Mouse (Mus musculus): ENCODE data around the gene Specc1. TPM values are rescaled to one million over a fixed set of nuclear protein-coding genes. Genes with fewer than 3 reads are reported as not detected.

Gene Specc1
- polyA plus RNA-seq, 1 experiment from 2014 or later: 10.0 TPM

- no peak overlapping the region for H3K9ac ChIP-seq (replicated peaks; ENCODE audit: low read depth, low read length)
- no peak overlapping the region for H3K4me3 ChIP-seq (ENCODE audit: low read depth, low read length)
- ATAC-seq (ENCODE audit: insufficient number of reproducible peaks, insufficient read depth, low FRiP score, low read depth): no peak
- H3K27me3 ChIP-seq (ENCODE audit: control insufficient read depth, insufficient read depth, low read length): no peaks in the 10 kb centered on the region
- 92% methylated on average over 5 of the region's 5 CpGs for WGBS
- H3K27ac ChIP-seq (ENCODE audit: low read length): no peak overlapping the region
- no peak overlapping the region for H3K4me2 ChIP-seq (replicated peaks; ENCODE audit: low read depth, low read length)
- no peaks in the 10 kb centered on the region for H3K9me3 ChIP-seq (ENCODE audit: control insufficient read depth, low read depth, low read length)
- no peaks in the 10 kb centered on the region for H3K36me3 ChIP-seq (ENCODE audit: control insufficient read depth, insufficient read depth, low read length)
- H3K4me1 ChIP-seq (ENCODE audit: control insufficient read depth, insufficient read depth, low read length): no peaks in the 10 kb centered on the region
Observed at GRCm38 (mm10) chr11:62075551-62075950, 119.0 kb downstream of the Specc1 start.

DNA sequence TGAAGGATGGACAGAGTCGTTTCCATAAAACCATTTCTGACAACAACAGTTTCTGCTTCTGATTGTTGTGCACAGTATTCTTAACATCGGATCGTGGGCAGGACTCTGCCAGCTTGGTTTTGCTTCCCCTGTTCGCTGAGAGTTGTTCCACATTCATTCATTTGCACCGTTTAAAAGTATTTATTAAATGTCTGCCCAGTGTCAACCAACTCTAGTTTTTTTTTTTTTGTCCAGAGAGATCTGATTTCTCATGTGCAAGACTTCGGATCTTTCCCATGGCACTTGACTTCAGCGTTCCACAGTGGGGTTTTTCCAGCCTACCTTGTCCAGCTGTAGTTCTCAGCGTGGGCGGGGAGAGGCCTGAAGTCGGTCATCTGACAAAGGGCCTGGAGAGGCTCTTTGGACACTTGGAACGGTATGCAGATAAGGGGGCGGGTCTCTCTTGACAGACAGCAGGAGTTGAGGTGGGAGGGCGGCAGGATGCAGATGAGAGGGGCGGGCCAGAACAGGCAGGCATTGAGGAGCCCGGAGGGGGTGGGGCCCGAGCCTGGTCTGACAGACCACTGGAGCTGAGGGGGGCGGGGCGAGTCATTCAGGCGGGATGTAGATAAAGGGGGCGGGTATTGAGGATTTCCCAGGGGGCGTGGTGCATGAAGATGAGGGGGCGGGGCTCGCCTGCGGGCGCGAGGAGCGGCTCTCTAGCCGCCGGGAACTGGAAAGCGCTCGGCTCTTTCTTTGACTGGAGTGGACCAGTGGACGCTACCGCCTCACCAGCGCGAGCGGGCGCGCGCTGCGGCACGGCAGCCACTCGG, 120.0 kb downstream of the Specc1 start:
- Histone ChIP-seq H3K4me1 (ENCODE audit: control insufficient read depth, insufficient read depth, low read length) (no peaks in the 10 kb centered on the region), H3K4me3 (ENCODE audit: low read depth, low read length) (peak overlapping the region; percentile 52), H3K27ac (ENCODE audit: low read length) (peak overlapping the region; percentile 88), H3K27me3 (ENCODE audit: control insufficient read depth, insufficient read depth, low read length) (no peaks in the 10 kb centered on the region), H3K4me2 (replicated peaks; ENCODE audit: low read depth, low read length) (peak overlapping the region; percentile 87), H3K36me3 (ENCODE audit: control insufficient read depth, insufficient read depth, low read length) (no peaks in the 10 kb centered on the region), H3K9ac (replicated peaks; ENCODE audit: low read depth, low read length) (peak overlapping the region; percentile 73), H3K9me3 (ENCODE audit: control insufficient read depth, low read depth, low read length) (no peaks in the 10 kb centered on the region)
- peak; percentile 99 for ATAC-seq (ENCODE audit: insufficient number of reproducible peaks, insufficient read depth, low FRiP score, low read depth)
- 3% methylated on average over 42 of the region's 42 CpGs for WGBS

- under 1% methylated on average over 51 of the region's 51 CpGs for WGBS
- Histone ChIP-seq H3K4me2 (replicated peaks; ENCODE audit: low read depth, low read length) (peak overlapping the region; percentile 87), H3K36me3 (ENCODE audit: control insufficient read depth, insufficient read depth, low read length) (no peaks in the 10 kb centered on the region), H3K9ac (replicated peaks; ENCODE audit: low read depth, low read length) (peak overlapping the region; percentile 73), H3K27me3 (ENCODE audit: control insufficient read depth, insufficient read depth, low read length) (no peaks in the 10 kb centered on the region), H3K27ac (ENCODE audit: low read length) (peak overlapping the region; percentile 88), H3K9me3 (ENCODE audit: control insufficient read depth, low read depth, low read length) (no peaks in the 10 kb centered on the region), H3K4me1 (ENCODE audit: control insufficient read depth, insufficient read depth, low read length) (no peaks in the 10 kb centered on the region), H3K4me3 (ENCODE audit: low read depth, low read length) (peak overlapping the region; percentile 52)
- peak; percentile 68; the same call in 1 of the 2 replicates for ATAC-seq (ENCODE audit: insufficient number of reproducible peaks, insufficient read depth, low FRiP score, low read depth)
Observed at GRCm38 (mm10) chr11:62077157-62077865, 120.7 kb downstream of the Specc1 start.

GRCm38 (mm10) chr11:62078371-62078770, 121.8 kb downstream of the Specc1 start:
- H3K27me3 ChIP-seq (ENCODE audit: control insufficient read depth, insufficient read depth, low read length): no peaks in the 10 kb centered on the region
- no peaks in the 10 kb centered on the region for H3K36me3 ChIP-seq (ENCODE audit: control insufficient read depth, insufficient read depth, low read length)
- H3K4me3 ChIP-seq (ENCODE audit: low read depth, low read length): no peak overlapping the region
- 89% methylated on average over 10 of the region's 10 CpGs for WGBS
- H3K9ac ChIP-seq (replicated peaks; ENCODE audit: low read depth, low read length): no peak overlapping the region
- peak overlapping the region; percentile 87; the same call in 1 of the 2 replicates for H3K4me2 ChIP-seq (replicated peaks; ENCODE audit: low read depth, low read length)
- H3K9me3 ChIP-seq (ENCODE audit: control insufficient read depth, low read depth, low read length): no peaks in the 10 kb centered on the region
- no peak for ATAC-seq (ENCODE audit: insufficient number of reproducible peaks, insufficient read depth, low FRiP score, low read depth)
- no peaks in the 10 kb centered on the region for H3K4me1 ChIP-seq (ENCODE audit: control insufficient read depth, insufficient read depth, low read length)
- no peak overlapping the region for H3K27ac ChIP-seq (ENCODE audit: low read length)

GRCm38 (mm10) chr11:62079100-62079857, 122.7 kb downstream of the Specc1 start:
- H3K9me3 ChIP-seq (ENCODE audit: control insufficient read depth, low read depth, low read length): no peaks in the 10 kb centered on the region
- no peaks in the 10 kb centered on the region for H3K27me3 ChIP-seq (ENCODE audit: control insufficient read depth, insufficient read depth, low read length)
- H3K4me1 ChIP-seq (ENCODE audit: control insufficient read depth, insufficient read depth, low read length): no peaks in the 10 kb centered on the region
- H3K36me3 ChIP-seq (ENCODE audit: control insufficient read depth, insufficient read depth, low read length): no peaks in the 10 kb centered on the region
- no peak overlapping the region for H3K9ac ChIP-seq (replicated peaks; ENCODE audit: low read depth, low read length)
- no peak overlapping the region for H3K4me2 ChIP-seq (replicated peaks; ENCODE audit: low read depth, low read length)
- ATAC-seq (ENCODE audit: insufficient number of reproducible peaks, insufficient read depth, low FRiP score, low read depth): no peak
- WGBS: 83% methylated on average over 8 of the region's 8 CpGs
- no peak overlapping the region for H3K4me3 ChIP-seq (ENCODE audit: low read depth, low read length)
- H3K27ac ChIP-seq (ENCODE audit: low read length): no peak overlapping the region

DNA sequence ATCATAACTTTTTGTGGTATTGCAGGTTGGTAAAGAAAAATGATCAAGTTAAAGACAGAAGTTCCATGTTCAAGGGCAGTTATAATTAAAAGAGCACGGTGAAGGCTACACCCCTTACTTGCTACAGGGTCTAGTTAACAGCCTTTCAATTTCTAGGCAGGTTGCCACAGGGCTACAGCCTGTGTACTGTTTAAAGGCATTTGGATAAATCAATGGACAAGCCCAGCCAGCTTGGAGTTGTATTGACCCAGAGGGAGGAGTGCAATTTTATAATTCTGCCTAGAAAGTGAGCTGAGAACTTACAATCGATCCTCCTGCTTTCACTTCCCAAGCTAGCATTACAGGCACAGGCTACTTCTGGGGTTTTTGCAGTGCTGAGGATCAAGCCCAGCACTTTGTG, 123.9 kb downstream of the Specc1 start:
- no peak overlapping the region for H3K4me3 ChIP-seq (ENCODE audit: low read depth, low read length)
- H3K27me3 ChIP-seq (ENCODE audit: control insufficient read depth, insufficient read depth, low read length): no peaks in the 10 kb centered on the region
- H3K9me3 ChIP-seq (ENCODE audit: control insufficient read depth, low read depth, low read length): no peaks in the 10 kb centered on the region
- no peaks in the 10 kb centered on the region for H3K4me1 ChIP-seq (ENCODE audit: control insufficient read depth, insufficient read depth, low read length)
- 53% methylated on average over 2 of the region's 2 CpGs for WGBS
- ATAC-seq (ENCODE audit: insufficient number of reproducible peaks, insufficient read depth, low FRiP score, low read depth): no peak
- H3K9ac ChIP-seq (replicated peaks; ENCODE audit: low read depth, low read length): no peak overlapping the region
- H3K36me3 ChIP-seq (ENCODE audit: control insufficient read depth, insufficient read depth, low read length): no peaks in the 10 kb centered on the region
- no peak overlapping the region for H3K27ac ChIP-seq (ENCODE audit: low read length)
- no peak overlapping the region for H3K4me2 ChIP-seq (replicated peaks; ENCODE audit: low read depth, low read length)

DNA sequence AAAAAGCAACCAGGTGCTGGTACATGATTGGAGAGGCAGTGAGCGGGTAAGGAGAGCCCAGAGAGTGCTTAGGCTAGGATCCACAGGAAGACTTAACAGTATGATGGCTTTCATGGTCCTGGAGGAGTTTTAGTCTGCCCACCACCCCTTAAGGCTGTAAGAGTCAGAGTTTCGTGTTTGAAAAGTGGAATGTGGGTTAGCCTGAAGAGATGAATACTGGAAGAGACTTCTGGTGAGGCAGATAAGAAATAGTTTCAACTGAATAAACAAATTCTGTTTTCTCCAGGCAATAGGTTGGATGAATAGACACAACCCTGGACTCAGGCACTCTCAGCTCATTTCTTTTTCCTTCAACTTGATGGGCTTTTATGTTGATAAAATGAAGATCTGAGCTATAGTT, 130.1 kb downstream of the Specc1 start:
- Histone ChIP-seq H3K4me3 (ENCODE audit: low read depth, low read length) (no peak overlapping the region), H3K9ac (replicated peaks; ENCODE audit: low read depth, low read length) (no peak overlapping the region), H3K27me3 (ENCODE audit: control insufficient read depth, insufficient read depth, low read length) (no peaks in the 10 kb centered on the region), H3K27ac (ENCODE audit: low read length) (no peak overlapping the region), H3K36me3 (ENCODE audit: control insufficient read depth, insufficient read depth, low read length) (no peaks in the 10 kb centered on the region), H3K9me3 (ENCODE audit: control insufficient read depth, low read depth, low read length) (no peaks in the 10 kb centered on the region), H3K4me1 (ENCODE audit: control insufficient read depth, insufficient read depth, low read length) (no peaks in the 10 kb centered on the region), H3K4me2 (replicated peaks; ENCODE audit: low read depth, low read length) (no peak overlapping the region)
- WGBS: 63% methylated on average over 2 of the region's 2 CpGs
- ATAC-seq (ENCODE audit: insufficient number of reproducible peaks, insufficient read depth, low FRiP score, low read depth): no peak

DNA sequence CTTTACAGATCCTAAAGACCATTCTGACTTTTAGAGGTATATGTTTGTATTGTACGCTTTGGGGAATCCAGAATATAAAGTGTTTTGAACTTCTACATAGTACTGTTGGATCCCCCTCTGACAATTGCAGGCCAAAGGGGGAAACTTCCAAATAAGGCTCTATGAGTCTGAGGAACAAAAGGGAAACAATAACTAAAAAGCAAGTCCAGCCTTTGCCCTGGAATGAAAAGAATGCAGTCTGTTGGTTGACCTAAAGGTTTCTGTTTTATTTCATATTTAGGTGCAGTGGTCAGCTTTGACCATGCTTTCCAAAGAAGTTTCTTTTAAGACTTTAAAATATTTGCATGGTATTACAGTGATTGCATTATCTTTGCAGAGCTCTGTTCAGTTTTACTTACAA, 130.5 kb downstream of the Specc1 start:
- WGBS: 70% methylated on average over 1 of the region's 1 CpGs
- ATAC-seq (ENCODE audit: insufficient number of reproducible peaks, insufficient read depth, low FRiP score, low read depth): no peak
- no peaks in the 10 kb centered on the region for H3K4me1 ChIP-seq (ENCODE audit: control insufficient read depth, insufficient read depth, low read length)
- no peak overlapping the region for H3K4me2 ChIP-seq (replicated peaks; ENCODE audit: low read depth, low read length)
- no peaks in the 10 kb centered on the region for H3K9me3 ChIP-seq (ENCODE audit: control insufficient read depth, low read depth, low read length)
- no peak overlapping the region for H3K4me3 ChIP-seq (ENCODE audit: low read depth, low read length)
- no peaks in the 10 kb centered on the region for H3K36me3 ChIP-seq (ENCODE audit: control insufficient read depth, insufficient read depth, low read length)
- no peak overlapping the region for H3K27ac ChIP-seq (ENCODE audit: low read length)
- no peaks in the 10 kb centered on the region for H3K27me3 ChIP-seq (ENCODE audit: control insufficient read depth, insufficient read depth, low read length)
- H3K9ac ChIP-seq (replicated peaks; ENCODE audit: low read depth, low read length): no peak overlapping the region

All from stomach, embryonic 14.5 days (tissue).